Mouse (Mus musculus): ENCODE measurements around the gene Hyou1. TPM values are rescaled to one million over a fixed set of nuclear protein-coding genes. Genes with fewer than 3 reads are reported as not detected.
"Not testable (repeated sequence)": the region's sequence is repeated elsewhere in the genome, so short reads cannot be mapped to it uniquely, and the experiment has no call there.

The Hyou1 gene
- total RNA-seq (2017) = 47.1 to 80.0 TPM (median 54.2 TPM) in 3 replicates

DNA sequence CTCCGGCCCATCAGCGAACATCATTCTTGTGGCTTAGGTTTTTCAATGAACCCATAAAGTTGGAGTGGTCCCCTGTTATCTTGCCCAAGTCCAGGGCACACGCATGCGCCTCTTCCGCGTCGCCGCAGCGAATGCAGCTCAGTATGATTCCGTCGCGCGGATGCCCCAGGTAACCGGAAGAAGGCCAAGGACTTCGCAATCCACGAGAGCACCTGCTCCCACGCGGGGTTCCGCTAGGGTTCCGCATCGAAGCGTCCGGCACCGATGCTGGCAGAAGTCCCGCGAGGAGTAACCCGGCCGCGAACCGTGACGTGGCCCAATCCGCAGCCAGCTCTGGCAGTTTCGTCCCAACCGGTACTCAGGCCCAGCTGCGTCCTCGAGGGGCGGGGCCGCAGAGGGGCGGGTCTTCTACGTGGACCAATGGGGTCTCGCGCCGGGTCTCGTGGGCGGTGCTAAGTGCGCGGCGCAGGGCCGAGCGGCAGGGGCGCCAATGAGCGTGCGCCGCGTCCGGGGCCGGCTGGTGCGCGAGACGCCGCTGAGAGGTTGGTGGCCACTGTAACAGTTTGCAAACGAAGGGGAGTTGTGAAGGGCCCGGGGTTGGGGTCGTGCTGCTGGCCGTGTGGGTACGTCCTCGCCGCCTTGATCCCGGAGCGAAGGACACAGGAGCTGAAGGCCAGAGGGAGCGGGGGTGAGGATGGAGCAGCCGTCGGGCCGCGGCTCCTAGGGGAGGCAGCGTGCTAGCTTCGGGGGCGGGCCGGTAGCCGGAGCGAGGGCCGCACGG lies at the start of gene Hyou1:
Gene Hyou1 (plus strand): TSS at position 437 of the 781 bp plus-strand sequence.
- peak; percentile 97 for ATAC-seq (replicated peaks; ENCODE audit: insufficient number of reproducible peaks, low FRiP score, low TSS enrichment, poor library complexity, severe bottlenecking)

DNA sequence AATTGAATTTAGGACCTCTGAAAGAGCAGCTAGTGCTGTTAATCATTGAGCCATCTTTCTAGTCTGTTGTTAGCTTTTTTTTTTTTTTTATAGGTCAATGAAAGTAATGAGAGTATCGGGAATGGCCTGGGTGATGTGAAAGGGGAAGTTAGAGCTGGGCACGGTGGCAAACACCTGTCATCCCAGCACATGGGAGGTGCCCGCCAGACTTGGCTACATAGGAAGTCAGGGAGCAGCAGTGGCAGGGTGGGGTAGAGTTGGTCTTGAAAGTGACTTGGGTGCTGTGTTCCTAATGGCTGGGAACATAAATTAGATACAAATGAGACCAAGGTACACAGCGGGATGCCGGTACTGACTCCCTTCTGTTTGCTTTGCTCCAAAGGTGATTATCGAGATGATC lies 48.6 kb upstream of the Hyou1 start:
- ATAC-seq (replicated peaks; ENCODE audit: insufficient number of reproducible peaks, low FRiP score, low TSS enrichment, poor library complexity, severe bottlenecking) = no peak

DNA sequence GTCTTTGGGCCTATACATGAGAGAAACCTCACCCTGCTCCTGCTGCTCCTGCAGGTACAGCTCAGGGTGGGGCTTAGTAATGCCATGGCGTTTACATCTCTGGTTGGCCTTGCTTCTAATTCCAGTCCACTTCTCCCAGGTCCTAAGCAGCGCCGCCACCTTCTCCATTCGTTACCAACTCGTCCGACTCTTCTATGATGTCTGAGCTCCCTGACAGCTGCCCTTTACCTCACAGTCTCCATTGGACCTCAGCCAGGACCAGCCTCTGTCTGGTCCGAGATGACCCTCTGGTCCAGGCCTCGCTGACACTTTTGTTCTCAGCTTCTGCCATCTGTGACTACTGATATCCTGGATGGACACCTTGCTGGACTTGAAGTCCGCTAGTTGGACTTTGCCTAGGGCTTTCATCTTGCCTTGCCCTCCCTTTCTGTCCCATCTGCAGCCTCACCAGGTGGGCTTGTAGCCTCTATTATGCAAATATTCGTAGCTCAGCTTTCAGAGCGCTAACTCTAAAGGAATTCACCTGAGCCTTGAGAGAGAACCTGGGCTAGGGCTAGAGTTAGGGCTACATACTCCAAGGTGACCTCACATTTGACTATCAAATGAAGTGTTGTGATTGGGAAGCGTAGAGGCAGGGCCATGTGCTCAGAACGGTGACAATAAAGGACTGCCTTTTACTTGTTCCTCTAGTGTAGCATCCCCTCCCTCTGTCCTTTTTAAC lies 46.2 kb upstream of the Hyou1 start:
- no peak for ATAC-seq (replicated peaks; ENCODE audit: insufficient number of reproducible peaks, low FRiP score, low TSS enrichment, poor library complexity, severe bottlenecking)

DNA sequence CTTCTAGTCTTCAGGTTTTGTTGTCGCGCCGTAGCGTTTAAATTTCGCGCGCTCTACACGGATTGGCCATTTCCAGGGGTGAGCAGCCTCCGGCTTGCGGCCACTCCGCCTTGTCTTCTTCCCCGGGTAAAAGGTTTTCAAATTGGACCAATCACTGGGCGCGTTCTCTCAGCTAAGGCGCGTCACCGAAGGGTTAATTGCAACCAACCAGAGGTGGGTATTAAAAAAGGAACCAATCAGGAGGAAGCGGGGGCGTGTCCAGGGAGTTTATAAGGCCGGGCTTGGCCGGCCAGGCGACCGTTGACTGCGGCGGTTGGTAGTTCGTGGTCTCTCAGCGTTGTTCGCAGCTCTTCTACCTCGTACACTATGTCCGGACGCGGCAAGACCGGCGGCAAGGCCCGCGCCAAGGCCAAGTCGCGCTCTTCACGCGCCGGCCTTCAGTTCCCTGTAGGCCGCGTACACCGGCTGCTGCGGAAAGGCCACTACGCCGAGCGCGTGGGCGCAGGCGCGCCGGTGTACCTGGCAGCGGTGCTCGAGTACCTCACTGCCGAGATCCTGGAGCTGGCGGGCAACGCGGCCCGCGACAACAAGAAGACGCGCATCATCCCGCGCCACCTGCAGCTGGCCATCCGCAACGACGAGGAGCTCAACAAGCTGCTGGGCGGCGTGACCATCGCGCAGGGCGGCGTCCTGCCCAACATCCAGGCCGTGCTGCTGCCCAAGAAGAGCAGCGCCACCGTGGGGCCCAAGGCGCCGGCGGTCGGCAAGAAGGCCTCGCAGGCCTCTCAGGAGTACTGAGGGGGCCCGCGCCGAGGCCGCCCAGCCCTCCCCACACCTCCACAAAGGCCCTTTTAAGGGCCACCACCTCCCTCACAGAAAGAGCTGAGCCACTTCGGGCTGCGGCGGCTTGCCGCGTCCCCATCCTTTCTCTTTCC lies 44.6 kb upstream of the Hyou1 start, which contains the start of gene H2afx:
Gene H2afx (plus strand): TSS at position 299 of the 935 bp plus-strand sequence.
- peak; percentile 97 for ATAC-seq (replicated peaks; ENCODE audit: insufficient number of reproducible peaks, low FRiP score, low TSS enrichment, poor library complexity, severe bottlenecking)

DNA sequence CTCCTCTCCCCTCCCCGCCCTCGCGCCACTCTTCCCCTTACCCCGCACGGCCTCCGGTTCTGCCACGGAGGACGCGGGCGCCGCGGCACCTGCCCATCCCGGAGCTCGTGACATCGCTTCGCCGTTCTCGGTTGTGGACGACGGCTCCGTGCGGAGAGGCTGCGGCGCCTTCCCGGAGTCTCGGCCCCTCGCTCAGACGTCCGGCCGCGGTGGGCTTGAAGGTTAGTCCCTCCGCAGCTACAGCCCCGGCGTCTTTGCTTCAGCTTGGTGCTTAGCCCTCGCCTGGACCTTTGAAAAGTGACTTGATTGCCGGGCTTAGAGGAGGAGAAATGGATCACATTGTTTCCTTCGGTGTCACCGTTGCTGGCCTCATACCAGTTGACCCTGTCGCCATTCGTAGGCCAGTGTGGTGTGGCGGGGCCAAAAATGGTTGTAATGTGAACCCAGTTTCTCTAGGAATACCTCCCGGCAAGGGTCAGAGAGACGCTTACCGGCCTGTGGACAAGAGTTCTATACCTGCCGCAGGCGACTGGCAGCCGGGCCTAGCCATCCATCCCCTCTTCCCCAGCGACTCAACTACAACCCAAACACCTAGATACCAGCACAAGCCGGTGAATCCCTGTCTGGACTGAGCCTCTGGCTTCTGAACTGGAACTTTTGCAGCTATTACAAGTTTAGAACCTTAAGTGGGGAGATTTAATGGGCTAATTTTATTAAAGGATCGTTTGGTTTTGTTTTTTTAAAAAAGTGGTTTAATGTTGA lies 43.8 kb upstream of the Hyou1 start:
- no peak for ATAC-seq (replicated peaks; ENCODE audit: insufficient number of reproducible peaks, low FRiP score, low TSS enrichment, poor library complexity, severe bottlenecking)

DNA sequence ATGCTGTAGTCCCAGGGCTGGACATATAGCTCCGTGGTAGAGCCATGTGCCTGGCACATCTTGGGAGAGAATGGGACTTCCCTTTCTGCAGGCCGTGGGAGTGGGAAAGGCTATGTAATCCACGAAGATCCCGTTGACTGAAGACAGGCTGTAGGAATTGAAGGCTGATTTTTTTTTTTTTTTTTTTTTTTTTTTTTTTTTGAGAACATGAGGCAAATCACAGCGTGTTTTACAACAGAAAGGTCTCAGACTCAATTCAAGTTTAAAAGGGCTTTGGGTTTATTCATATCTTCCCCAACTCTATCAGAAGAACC lies 43.2 kb upstream of the Hyou1 start:
- ATAC-seq (replicated peaks; ENCODE audit: insufficient number of reproducible peaks, low FRiP score, low TSS enrichment, poor library complexity, severe bottlenecking) = no peak

DNA sequence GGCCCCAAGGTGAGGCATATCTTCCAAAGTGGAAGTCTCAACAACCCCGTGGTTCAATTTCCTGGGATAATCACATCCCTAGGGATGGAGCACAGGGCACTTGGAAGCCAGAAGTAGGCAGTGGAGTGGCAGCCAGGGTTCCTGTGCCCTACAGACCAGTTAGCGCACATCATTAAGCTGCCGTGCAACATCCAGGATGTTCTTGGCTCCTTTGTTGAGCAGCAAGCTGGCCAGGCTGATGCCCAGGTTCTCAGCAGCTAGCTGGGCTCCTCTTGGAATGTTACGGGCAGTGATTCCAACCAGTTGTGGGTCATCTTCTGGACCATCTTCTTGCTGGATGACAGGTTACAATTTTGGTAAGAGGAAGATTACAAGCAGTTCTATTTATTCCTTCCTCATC lies 42.8 kb upstream of the Hyou1 start:
- not testable (repeated sequence) for ATAC-seq (replicated peaks; ENCODE audit: insufficient number of reproducible peaks, low FRiP score, low TSS enrichment, poor library complexity, severe bottlenecking)

DNA sequence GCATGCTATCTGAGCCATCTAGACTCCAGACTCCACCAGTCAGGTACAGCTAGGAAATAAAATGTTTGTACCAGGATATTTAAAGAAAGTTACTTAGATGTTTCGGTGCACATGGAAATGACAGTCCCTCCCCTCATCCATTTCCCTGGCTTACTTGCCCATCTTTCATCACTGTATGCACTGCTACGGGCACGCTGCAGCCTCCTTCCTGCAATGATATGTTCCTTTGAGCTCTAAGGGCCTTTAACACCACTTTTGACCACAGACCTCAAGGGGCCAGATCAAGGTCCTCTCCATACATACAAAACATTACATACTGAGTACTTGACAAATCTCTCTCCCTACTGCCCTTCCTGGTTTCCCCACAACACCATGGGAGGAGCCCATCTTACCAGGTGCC lies 42.3 kb upstream of the Hyou1 start:
- no peak for ATAC-seq (replicated peaks; ENCODE audit: insufficient number of reproducible peaks, low FRiP score, low TSS enrichment, poor library complexity, severe bottlenecking)

DNA sequence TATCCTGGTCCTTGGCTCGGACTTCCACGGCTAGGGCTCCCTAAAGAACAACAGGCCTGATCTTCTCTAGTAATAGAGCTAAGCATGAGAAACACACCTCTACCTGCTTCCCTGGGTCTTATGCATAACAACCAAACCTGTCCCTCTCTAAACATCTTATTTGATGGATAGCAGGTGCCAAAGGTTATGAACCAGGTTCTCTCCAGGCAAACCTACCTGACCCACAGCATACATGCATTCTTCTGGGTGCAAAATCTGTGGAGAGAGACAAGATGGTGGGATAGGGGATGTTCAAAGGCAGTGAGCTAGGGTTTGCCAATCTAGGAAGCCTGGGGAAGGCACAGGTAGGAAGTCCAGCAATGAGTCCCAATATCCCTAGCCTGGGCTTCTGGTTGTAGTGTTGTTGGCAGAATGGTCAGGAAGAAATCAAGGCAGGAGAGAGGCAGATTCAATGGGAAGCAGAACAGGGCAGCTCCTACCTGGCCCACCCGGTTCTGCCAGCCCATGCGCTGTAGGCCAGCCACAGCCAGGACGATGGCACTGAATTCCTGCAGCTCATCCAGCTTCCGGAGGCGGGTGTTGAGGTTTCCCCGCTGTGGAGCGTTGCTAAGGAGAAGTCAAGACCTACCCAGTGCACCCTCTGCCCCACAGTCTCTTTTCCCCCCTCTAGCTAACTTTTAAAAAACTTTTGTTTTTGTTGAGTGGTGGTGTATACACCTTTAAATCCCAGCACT lies 41.7 kb upstream of the Hyou1 start:
- no peak for ATAC-seq (replicated peaks; ENCODE audit: insufficient number of reproducible peaks, low FRiP score, low TSS enrichment, poor library complexity, severe bottlenecking)

DNA sequence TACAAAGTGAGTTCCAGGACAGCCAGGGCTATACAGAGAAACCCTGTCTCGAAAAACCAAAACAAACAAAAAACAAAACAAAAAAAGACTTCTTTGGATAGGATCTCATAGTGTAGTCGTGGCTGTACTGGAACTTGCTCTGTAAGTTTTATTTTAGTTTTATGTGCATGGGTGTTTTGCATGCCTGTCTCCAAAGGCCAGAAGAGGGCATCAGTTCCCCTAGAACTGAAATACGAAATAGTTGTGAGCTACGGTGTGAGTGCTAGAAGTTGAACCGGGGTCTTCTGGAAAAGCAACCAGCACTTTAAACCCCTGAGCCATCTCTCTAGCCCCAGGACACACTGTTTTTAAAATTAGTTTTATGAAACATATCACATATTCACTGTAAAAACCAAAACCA lies 40.7 kb upstream of the Hyou1 start:
- no peak for ATAC-seq (replicated peaks; ENCODE audit: insufficient number of reproducible peaks, low FRiP score, low TSS enrichment, poor library complexity, severe bottlenecking)

DNA sequence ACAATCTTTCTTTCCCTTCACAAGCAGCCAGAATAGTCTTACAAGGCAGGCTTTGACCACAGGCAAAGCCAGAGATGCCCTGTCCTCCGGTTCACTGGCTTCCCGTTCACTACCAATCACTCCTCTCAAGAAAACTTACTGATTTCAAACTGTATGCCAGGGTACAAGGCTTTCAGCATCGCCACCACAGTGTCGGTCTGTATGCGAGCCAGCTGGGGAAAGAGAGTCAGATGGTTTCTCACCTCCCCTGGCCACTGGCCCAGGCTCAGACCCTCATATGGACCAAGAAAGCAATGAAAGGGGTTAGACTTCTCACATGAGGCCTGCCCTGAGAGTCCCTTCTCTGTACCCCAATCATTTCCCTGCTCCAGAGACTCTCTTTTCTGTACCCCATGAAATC lies 37.8 kb upstream of the Hyou1 start:
- no peak for ATAC-seq (replicated peaks; ENCODE audit: insufficient number of reproducible peaks, low FRiP score, low TSS enrichment, poor library complexity, severe bottlenecking)

DNA sequence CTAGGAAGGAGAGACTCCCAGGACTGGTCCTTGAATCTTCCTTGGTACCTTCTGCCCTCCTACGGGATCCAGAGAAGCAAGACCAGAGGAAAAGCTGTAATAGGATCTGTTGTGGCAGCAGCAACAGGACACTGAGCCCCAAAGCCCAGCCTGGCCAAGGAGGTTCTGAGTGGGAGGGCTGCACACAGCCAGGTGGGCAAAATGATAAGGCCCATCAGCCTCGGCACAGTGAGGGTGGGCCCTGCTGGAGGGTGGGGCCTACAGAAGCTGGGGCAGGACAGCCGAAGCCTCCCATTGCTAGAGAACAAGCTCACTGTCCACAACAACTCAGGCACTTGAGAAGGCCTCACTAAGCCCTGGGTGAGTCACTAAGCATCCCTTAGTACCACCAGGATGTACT lies 37.1 kb upstream of the Hyou1 start:
- ATAC-seq (replicated peaks; ENCODE audit: insufficient number of reproducible peaks, low FRiP score, low TSS enrichment, poor library complexity, severe bottlenecking) = no peak

DNA sequence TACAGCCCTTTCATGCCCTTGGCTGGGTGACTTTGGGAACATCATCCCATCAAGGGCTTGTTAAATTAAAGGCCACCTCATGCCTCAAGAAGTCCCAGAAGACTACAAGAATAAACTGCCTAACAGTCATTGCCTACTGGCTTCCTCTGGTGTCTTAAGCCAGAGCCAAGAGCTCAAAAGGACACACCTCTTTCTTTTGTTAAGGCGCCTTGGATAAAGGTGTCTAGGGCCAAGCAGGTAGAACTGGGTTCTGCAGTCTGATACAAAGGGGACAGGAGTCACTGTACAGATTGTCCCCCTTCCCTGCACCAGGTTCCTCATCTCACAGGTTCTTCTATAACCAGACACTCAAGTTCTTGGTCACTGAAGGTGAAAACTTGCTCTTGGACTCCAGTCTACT lies 36.7 kb upstream of the Hyou1 start:
- ATAC-seq (replicated peaks; ENCODE audit: insufficient number of reproducible peaks, low FRiP score, low TSS enrichment, poor library complexity, severe bottlenecking) = no peak

DNA sequence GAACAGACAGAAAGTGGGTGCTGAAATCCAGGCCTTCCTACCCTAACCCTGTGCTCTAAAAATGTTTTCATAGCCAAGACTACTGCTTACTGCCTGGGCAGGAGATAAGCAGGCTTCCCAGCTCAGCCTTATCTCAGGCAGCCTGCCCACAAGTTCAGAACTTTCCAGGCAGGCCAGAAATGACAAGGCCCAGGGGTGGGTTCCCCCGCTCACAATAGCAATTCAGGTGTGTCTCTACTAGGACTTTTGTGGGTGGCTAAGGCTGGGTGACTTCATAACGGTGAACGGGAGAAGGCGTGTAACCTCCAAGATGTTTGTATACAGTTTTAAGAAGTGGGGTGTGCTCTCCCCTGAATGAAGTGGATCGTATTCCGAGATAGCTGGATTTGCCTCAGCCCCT lies 36.0 kb upstream of the Hyou1 start:
- ATAC-seq (replicated peaks; ENCODE audit: insufficient number of reproducible peaks, low FRiP score, low TSS enrichment, poor library complexity, severe bottlenecking) = no peak

DNA sequence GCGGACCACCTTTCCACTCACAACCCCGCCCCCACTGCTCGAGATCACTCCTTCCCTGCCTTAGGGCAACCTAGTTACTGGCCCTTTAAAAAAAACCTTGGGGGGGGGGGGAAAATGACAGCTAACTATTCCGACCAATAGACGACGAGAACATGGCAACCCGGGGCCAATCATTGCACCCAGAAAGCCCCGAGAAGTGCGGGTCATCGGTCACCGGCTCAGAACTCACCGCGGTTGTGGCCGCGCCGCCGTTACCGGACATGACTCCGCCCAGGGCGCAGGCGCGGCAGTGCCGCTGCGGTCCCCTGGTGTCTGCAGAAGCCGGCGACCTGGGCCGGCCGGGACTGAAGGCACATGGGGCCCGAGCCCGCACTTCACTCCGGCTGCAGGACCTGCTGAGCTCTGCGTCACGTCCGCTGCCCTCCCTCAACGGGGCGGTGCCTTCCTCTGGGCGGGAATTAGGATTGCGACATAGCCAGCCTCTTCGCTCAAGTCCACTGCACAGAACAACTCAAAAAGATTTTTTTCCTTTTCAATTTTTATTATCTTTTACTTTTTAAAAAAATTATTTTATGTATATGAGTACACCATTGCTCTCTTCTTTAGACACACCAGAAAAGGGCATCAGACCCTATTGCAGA lies 35.4 kb upstream of the Hyou1 start, which contains the start of gene Hmbs:
Gene Hmbs (minus strand): TSS at position 448 of the 641 bp plus-strand sequence.
- peak; percentile 92 for ATAC-seq (replicated peaks; ENCODE audit: insufficient number of reproducible peaks, low FRiP score, low TSS enrichment, poor library complexity, severe bottlenecking)

DNA sequence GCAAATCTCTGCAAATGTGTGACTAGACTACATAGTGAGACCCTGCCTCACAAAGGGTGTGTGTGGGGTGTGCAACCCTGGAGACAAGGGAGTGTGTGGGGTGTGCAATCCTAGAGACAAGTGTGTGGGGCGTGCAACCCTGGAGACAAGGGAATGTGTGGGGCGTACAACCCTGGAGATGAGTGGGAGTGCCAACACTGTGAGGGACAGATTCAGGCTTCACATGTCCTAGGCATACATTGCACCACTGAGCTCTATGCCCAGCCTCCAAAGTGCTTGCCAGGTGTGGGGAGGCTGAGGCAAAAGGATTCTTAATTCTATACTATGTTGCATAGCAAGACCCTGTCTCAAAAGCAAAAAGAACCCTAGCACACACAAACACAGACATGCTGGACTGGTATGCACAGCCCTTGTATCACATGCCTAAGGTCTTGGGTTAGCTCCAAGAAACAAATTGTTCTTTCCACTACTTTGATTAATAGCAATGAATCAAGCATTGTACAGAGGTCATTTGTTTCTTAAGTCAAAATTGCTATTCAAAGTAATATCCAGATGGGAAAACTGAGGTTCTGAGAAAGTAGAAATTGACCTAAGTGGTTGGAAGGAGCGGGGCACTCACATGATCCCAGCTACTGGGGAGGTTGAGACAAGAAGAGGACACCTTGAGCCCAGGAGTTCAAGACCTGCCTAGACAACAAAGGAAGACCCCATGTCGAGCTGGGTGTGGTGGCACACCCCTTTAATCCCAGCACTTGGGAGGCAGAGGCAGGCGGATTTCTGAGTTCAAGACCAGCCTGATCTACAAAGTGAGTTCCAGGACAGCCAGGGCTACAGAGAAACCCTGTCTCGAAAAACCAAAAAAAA lies 33.5 kb upstream of the Hyou1 start:
- no peak for ATAC-seq (replicated peaks; ENCODE audit: insufficient number of reproducible peaks, low FRiP score, low TSS enrichment, poor library complexity, severe bottlenecking)

DNA sequence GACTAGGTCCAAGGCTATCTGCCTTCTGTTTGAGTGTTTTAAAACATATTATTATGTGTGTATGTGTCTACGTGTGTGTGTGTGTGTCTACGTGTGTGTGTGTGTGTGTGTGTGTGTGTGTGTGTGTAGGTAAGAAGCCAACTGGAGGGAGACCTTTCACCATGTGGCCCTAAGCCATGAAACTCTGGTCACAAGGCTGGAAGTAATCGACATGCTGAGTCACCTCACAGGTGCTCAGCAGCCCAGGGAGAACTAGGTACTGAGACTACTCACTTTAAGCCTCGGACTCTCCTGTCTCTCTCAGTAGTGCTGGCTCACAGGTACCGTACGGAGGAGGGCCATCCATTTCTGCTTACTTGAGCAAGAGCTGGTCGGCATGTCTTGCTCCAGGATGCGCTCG lies 32.1 kb upstream of the Hyou1 start:
- ATAC-seq (replicated peaks; ENCODE audit: insufficient number of reproducible peaks, low FRiP score, low TSS enrichment, poor library complexity, severe bottlenecking) = no peak
